Mouse (Mus musculus): ENCODE data around the gene Fgfr2. TPM values are rescaled to one million over a fixed set of nuclear protein-coding genes. Genes with fewer than 3 reads are reported as not detected.
A peak's percentile ranks its signal among the peaks of the same experiment; 100 is the strongest.

Gene Fgfr2
- polyA plus RNA-seq, 1 experiment from 2014 or later: 99.3 TPM

GRCm38 (mm10) chr7:132437431-132437830 is 685.7 kb downstream of the Fgfr2 start:
- Histone ChIP-seq H3K36me3 (no peaks in the 10 kb centered on the region), H3K27ac (replicated peaks) (no peak overlapping the region), H3K4me3 (no peak overlapping the region), H3K27me3 (ENCODE audit: low read depth, poor library complexity, severe bottlenecking) (no peaks in the 10 kb centered on the region), H3K9me3 (replicated peaks) (no peaks in the 10 kb centered on the region), H3K4me1 (peaks cover 11% of the 10 kb centered on the region)
- no peak for DNase-seq (ENCODE audit: low spot score)
- WGBS: 94% methylated on average over 3 of the region's 3 CpGs

GRCm38 (mm10) chr7:132435486-132436055 is 687.6 kb downstream of the Fgfr2 start:
- H3K36me3 ChIP-seq: no peaks in the 10 kb centered on the region
- no peak overlapping the region for H3K4me3 ChIP-seq
- 88% methylated on average over 8 of the region's 8 CpGs for WGBS
- no peak for DNase-seq (ENCODE audit: low spot score)
- no peak overlapping the region for H3K27ac ChIP-seq (replicated peaks)
- H3K9me3 ChIP-seq (replicated peaks): peaks cover 9% of the 10 kb centered on the region; the same call in 1 of the 2 replicates
- no peaks in the 10 kb centered on the region for H3K27me3 ChIP-seq (ENCODE audit: low read depth, poor library complexity, severe bottlenecking)
- peaks cover 11% of the 10 kb centered on the region for H3K4me1 ChIP-seq

GRCm38 (mm10) chr7:132429324-132429723 is 693.8 kb downstream of the Fgfr2 start:
- no peak overlapping the region for H3K4me3 ChIP-seq
- no peak for DNase-seq (ENCODE audit: low spot score)
- no peaks in the 10 kb centered on the region for H3K27me3 ChIP-seq (ENCODE audit: low read depth, poor library complexity, severe bottlenecking)
- peaks cover 9% of the 10 kb centered on the region; the same call in 1 of the 2 replicates for H3K9me3 ChIP-seq (replicated peaks)
- H3K27ac ChIP-seq (replicated peaks): peak overlapping the region; percentile 73
- peaks cover 25% of the 10 kb centered on the region for H3K4me1 ChIP-seq
- no peaks in the 10 kb centered on the region for H3K36me3 ChIP-seq
- WGBS: 69% methylated on average over 4 of the region's 4 CpGs

GRCm38 (mm10) chr7:132428308-132428707 is 694.8 kb downstream of the Fgfr2 start:
- peaks cover 25% of the 10 kb centered on the region for H3K4me1 ChIP-seq
- no peak overlapping the region for H3K27ac ChIP-seq (replicated peaks)
- H3K9me3 ChIP-seq (replicated peaks): peaks cover 9% of the 10 kb centered on the region; the same call in 1 of the 2 replicates
- no peaks in the 10 kb centered on the region for H3K36me3 ChIP-seq
- H3K27me3 ChIP-seq (ENCODE audit: low read depth, poor library complexity, severe bottlenecking): no peaks in the 10 kb centered on the region
- no peak for DNase-seq (ENCODE audit: low spot score)
- WGBS: 95% methylated on average over 4 of the region's 4 CpGs
- no peak overlapping the region for H3K4me3 ChIP-seq

GRCm38 (mm10) chr7:132426069-132426468 is 697.1 kb downstream of the Fgfr2 start:
- H3K9me3 ChIP-seq (replicated peaks): peaks cover 3% of the 10 kb centered on the region; the same call in 1 of the 2 replicates
- WGBS: 79% methylated on average over 5 of the region's 5 CpGs
- no peaks in the 10 kb centered on the region for H3K36me3 ChIP-seq
- H3K27ac ChIP-seq (replicated peaks): no peak overlapping the region; the same call in 1 of the 2 replicates
- DNase-seq (ENCODE audit: low spot score): no peak
- no peak overlapping the region for H3K4me3 ChIP-seq
- no peaks in the 10 kb centered on the region for H3K27me3 ChIP-seq (ENCODE audit: low read depth, poor library complexity, severe bottlenecking)
- peaks cover 25% of the 10 kb centered on the region for H3K4me1 ChIP-seq

GRCm38 (mm10) chr7:132425364-132425999 is 697.7 kb downstream of the Fgfr2 start:
- Histone ChIP-seq H3K4me1 (peaks cover 25% of the 10 kb centered on the region), H3K9me3 (replicated peaks) (no peaks in the 10 kb centered on the region), H3K36me3 (no peaks in the 10 kb centered on the region), H3K27ac (replicated peaks) (peak overlapping the region; percentile 10; the same call in 1 of the 2 replicates), H3K4me3 (no peak overlapping the region), H3K27me3 (ENCODE audit: low read depth, poor library complexity, severe bottlenecking) (no peaks in the 10 kb centered on the region)
- WGBS: 79% methylated on average over 11 of the region's 11 CpGs
- DNase-seq (ENCODE audit: low spot score): no peak

GRCm38 (mm10) chr7:132423570-132423969 is 699.6 kb downstream of the Fgfr2 start:
- Histone ChIP-seq H3K9me3 (replicated peaks) (no peaks in the 10 kb centered on the region), H3K4me1 (peaks cover 15% of the 10 kb centered on the region), H3K36me3 (no peaks in the 10 kb centered on the region), H3K27ac (replicated peaks) (no peak overlapping the region), H3K27me3 (ENCODE audit: low read depth, poor library complexity, severe bottlenecking) (no peaks in the 10 kb centered on the region), H3K4me3 (no peak overlapping the region)
- WGBS: 83% methylated on average over 5 of the region's 5 CpGs
- DNase-seq (ENCODE audit: low spot score): no peak

GRCm38 (mm10) chr7:132419378-132420255 is 703.5 kb downstream of the Fgfr2 start:
- Histone ChIP-seq H3K27ac (replicated peaks) (no peak overlapping the region), H3K4me1 (no peaks in the 10 kb centered on the region), H3K36me3 (no peaks in the 10 kb centered on the region), H3K4me3 (no peak overlapping the region), H3K27me3 (ENCODE audit: low read depth, poor library complexity, severe bottlenecking) (no peaks in the 10 kb centered on the region), H3K9me3 (replicated peaks) (no peaks in the 10 kb centered on the region)
- DNase-seq (ENCODE audit: low spot score): no peak
- WGBS: 92% methylated on average over 10 of the region's 10 CpGs

GRCm38 (mm10) chr7:132416866-132417265 is 706.3 kb downstream of the Fgfr2 start:
- 0 out of 2 replicates have a peak, but pooled peaks cover 2% of the 10 kb centered on the region for H3K4me1 ChIP-seq
- no peaks in the 10 kb centered on the region for H3K36me3 ChIP-seq
- no peak overlapping the region for H3K27ac ChIP-seq (replicated peaks)
- no peaks in the 10 kb centered on the region for H3K9me3 ChIP-seq (replicated peaks)
- DNase-seq (ENCODE audit: low spot score): no peak
- WGBS: 87% methylated on average over 9 of the region's 9 CpGs
- no peaks in the 10 kb centered on the region for H3K27me3 ChIP-seq (ENCODE audit: low read depth, poor library complexity, severe bottlenecking)
- H3K4me3 ChIP-seq: no peak overlapping the region

GRCm38 (mm10) chr7:132415866-132416265 is 707.3 kb downstream of the Fgfr2 start:
- 0 out of 2 replicates have a peak, but pooled peaks cover 2% of the 10 kb centered on the region for H3K4me1 ChIP-seq
- H3K4me3 ChIP-seq: no peak overlapping the region
- no peak for DNase-seq (ENCODE audit: low spot score)
- H3K36me3 ChIP-seq: no peaks in the 10 kb centered on the region
- no peaks in the 10 kb centered on the region for H3K27me3 ChIP-seq (ENCODE audit: low read depth, poor library complexity, severe bottlenecking)
- H3K27ac ChIP-seq (replicated peaks): no peak overlapping the region
- no peaks in the 10 kb centered on the region for H3K9me3 ChIP-seq (replicated peaks)

- H3K27ac ChIP-seq (replicated peaks): no peak overlapping the region
- no peaks in the 10 kb centered on the region for H3K27me3 ChIP-seq (ENCODE audit: low read depth, poor library complexity, severe bottlenecking)
- H3K4me3 ChIP-seq: no peak overlapping the region
- H3K4me1 ChIP-seq: 0 out of 2 replicates have a peak, but pooled peaks cover 2% of the 10 kb centered on the region
- WGBS: 65% methylated on average over 2 of the region's 2 CpGs
- H3K36me3 ChIP-seq: no peaks in the 10 kb centered on the region
- H3K9me3 ChIP-seq (replicated peaks): no peaks in the 10 kb centered on the region
- DNase-seq (ENCODE audit: low spot score): no peak
Measured at GRCm38 (mm10) chr7:132412520-132412919, 710.6 kb downstream of the Fgfr2 start.

- no peak for DNase-seq (ENCODE audit: low spot score)
- 88% methylated on average over 2 of the region's 2 CpGs for WGBS
- 0 out of 2 replicates have a peak, but pooled peaks cover 2% of the 10 kb centered on the region for H3K4me1 ChIP-seq
- H3K36me3 ChIP-seq: no peaks in the 10 kb centered on the region
- H3K27me3 ChIP-seq (ENCODE audit: low read depth, poor library complexity, severe bottlenecking): no peaks in the 10 kb centered on the region
- no peak overlapping the region for H3K27ac ChIP-seq (replicated peaks)
- no peaks in the 10 kb centered on the region for H3K9me3 ChIP-seq (replicated peaks)
- H3K4me3 ChIP-seq: no peak overlapping the region
Measured at GRCm38 (mm10) chr7:132411708-132412107, 711.4 kb downstream of the Fgfr2 start.
